Mouse (Mus musculus): ENCODE measurements around the gene Akap3.

GRCm38 (mm10) chr6:126852881-126853280 is at the start of gene Akap3:
- TF ChIP-seq CTCF (IDR thresholded peaks at IDR 0.05; ENCODE audit: control insufficient read depth, insufficient read depth, insufficient replicate concordance, low read depth, low read length) (no peak), POLR2A (IDR thresholded peaks at IDR 0.05; ENCODE audit: control insufficient read depth, low read depth, low read length) (no peak)

All from testis, adult 2 months (tissue).